7 mouse cellular contexts compared by ENCODE assay signal in genomic region chr12:29937308-29937707, GRCm38 (mm10). TPM values are rescaled to one million over a fixed set of nuclear protein-coding genes. Genes with fewer than 3 reads are reported as not detected.
A peak's percentile ranks its signal among the peaks of the same experiment; 100 is the strongest.
DNase-seq lines count a peak whose midpoint lies in the region; ATAC-seq and TF ChIP-seq lines count a peak whose summit lies in the region.

Gene Pxdn (plus strand): TSS chr12:29937608.

- no peak for ATAC-seq in forebrain, embryonic 13.5 days
- no peak for ATAC-seq in hindbrain, embryonic 16.5 days
- no peak for ATAC-seq in midbrain, embryonic 11.5 days (ENCODE audit: low FRiP score)

- H3K27ac ChIP-seq in spleen, adult 2 months (ENCODE audit: insufficient read depth, low read length), result no peak within 1 kb of the TSS
- peak within 1 kb of the TSS; percentile 93 for H3K27ac ChIP-seq in forebrain, embryonic 13.5 days
- H3K27ac ChIP-seq in hindbrain, embryonic 16.5 days (ENCODE audit: low read depth, low read length), result peak within 1 kb of the TSS; percentile 82
- peak within 1 kb of the TSS; percentile 70 for H3K27ac ChIP-seq in midbrain, embryonic 11.5 days (ENCODE audit: low read depth, low read length)

- DNase-seq in spleen, adult 2 months (ENCODE audit: low read depth in 1 of 2, low spot score in 2 of 2), result no peak
- DNase-seq in spleen, postnatal 10 days (ENCODE audit: low spot score in 2 of 2), result no peak
- DNase-seq in midbrain, embryonic 11.5 days (ENCODE audit: low spot score, missing footprints), result no peak
- DNase-seq in spleen, adult 12 weeks (ENCODE audit: low spot score), result no peak
- DNase-seq in cerebellum, adult 11 months, result no peak

- TF ChIP-seq POLR2A in spleen, adult 2 months (IDR thresholded peaks at IDR 0.05; ENCODE audit: low read depth, low read length), result no peak

- peak within 1 kb of the TSS; percentile 34; the same call in 1 of the 2 replicates for H3K4me3 ChIP-seq in spleen, adult 2 months (ENCODE audit: extremely low read depth, insufficient read depth, insufficient read length)
- H3K4me3 ChIP-seq in forebrain, embryonic 13.5 days, result peak within 1 kb of the TSS; percentile 78
- peak within 1 kb of the TSS; percentile 72 for H3K4me3 ChIP-seq in hindbrain, embryonic 16.5 days (ENCODE audit: low read length)
- H3K4me3 ChIP-seq in midbrain, embryonic 11.5 days (ENCODE audit: low read depth, low read length), result peak within 1 kb of the TSS; percentile 83

- WGBS in spleen, adult 2 months, result 44% methylated on average over 8 of the region's 8 CpGs
- 22% methylated on average over 8 of the region's 8 CpGs for WGBS in forebrain, embryonic 13.5 days
- 36% methylated on average over 8 of the region's 8 CpGs for WGBS in hindbrain, embryonic 16.5 days
- 32% methylated on average over 8 of the region's 8 CpGs for WGBS in midbrain, embryonic 11.5 days

- peak within 1 kb of the TSS; percentile 96 for H3K9ac ChIP-seq in forebrain, embryonic 13.5 days
- H3K9ac ChIP-seq in hindbrain, embryonic 16.5 days (ENCODE audit: low read depth, low read length), result peak within 1 kb of the TSS; percentile 85
- H3K9ac ChIP-seq in midbrain, embryonic 11.5 days (ENCODE audit: low read length), result peak within 1 kb of the TSS; percentile 97

- H3K9me3 ChIP-seq in forebrain, embryonic 13.5 days (replicated peaks), result 0 out of 2 replicates have a peak, but pooled peaks cover 4% of the 10 kb centered on the region
- H3K9me3 ChIP-seq in hindbrain, embryonic 16.5 days (ENCODE audit: control insufficient read depth, low read length), result no peaks in the 10 kb centered on the region
- H3K9me3 ChIP-seq in midbrain, embryonic 11.5 days (ENCODE audit: control insufficient read depth, low read length), result no peaks in the 10 kb centered on the region; the same call in 1 of the 2 replicates

- H3K36me3 ChIP-seq in spleen, adult 2 months (ENCODE audit: control insufficient read depth, insufficient read depth, low read length), result no peaks in the 10 kb centered on the region
- H3K36me3 ChIP-seq in forebrain, embryonic 13.5 days (ENCODE audit: poor library complexity, severe bottlenecking), result peaks cover 6% of the 10 kb centered on the region; the same call in 1 of the 2 replicates
- no peaks in the 10 kb centered on the region for H3K36me3 ChIP-seq in hindbrain, embryonic 16.5 days (ENCODE audit: control insufficient read depth, insufficient read depth, low read length)
- H3K36me3 ChIP-seq in midbrain, embryonic 11.5 days (ENCODE audit: control insufficient read depth, insufficient read depth, low read length), result peaks cover 3% of the 10 kb centered on the region; the same call in 1 of the 2 replicates

- H3K27me3 ChIP-seq in spleen, adult 2 months (ENCODE audit: control insufficient read depth, insufficient read depth, low read length), result no peaks in the 10 kb centered on the region
- 0 out of 2 replicates have a peak, but pooled peaks cover 4% of the 10 kb centered on the region for H3K27me3 ChIP-seq in forebrain, embryonic 13.5 days
- no peaks in the 10 kb centered on the region for H3K27me3 ChIP-seq in hindbrain, embryonic 16.5 days (replicated peaks; ENCODE audit: control insufficient read depth, insufficient read depth, low read length)
- no peaks in the 10 kb centered on the region for H3K27me3 ChIP-seq in midbrain, embryonic 11.5 days (ENCODE audit: control insufficient read depth, insufficient read depth, low read length)

- no peak for TF ChIP-seq CTCF in spleen, adult 2 months (IDR thresholded peaks at IDR 0.05; ENCODE audit: extremely low read depth, insufficient read depth, insufficient read length, insufficient replicate concordance)

- H3K4me2 ChIP-seq in forebrain, embryonic 13.5 days, result peak within 1 kb of the TSS; percentile 89
- peak within 1 kb of the TSS; percentile 60 for H3K4me2 ChIP-seq in hindbrain, embryonic 16.5 days (ENCODE audit: low read length)
- peak within 1 kb of the TSS; percentile 87 for H3K4me2 ChIP-seq in midbrain, embryonic 11.5 days

- no peaks in the 10 kb centered on the region; the same call in 1 of the 2 replicates for H3K4me1 ChIP-seq in spleen, adult 2 months (ENCODE audit: control insufficient read depth, insufficient read depth, insufficient read length)
- peaks cover 34% of the 10 kb centered on the region for H3K4me1 ChIP-seq in forebrain, embryonic 13.5 days
- H3K4me1 ChIP-seq in hindbrain, embryonic 16.5 days (ENCODE audit: control insufficient read depth, insufficient read depth, low read depth, low read length), result peaks cover 38% of the 10 kb centered on the region
- H3K4me1 ChIP-seq in midbrain, embryonic 11.5 days (ENCODE audit: control insufficient read depth, insufficient read depth, low read length), result peaks cover 25% of the 10 kb centered on the region

RNA-seq across cellular contexts. Expression of gene Pxdn, which starts in this region (rescaled TPM):
- polyA plus RNA-seq in spleen, adult 2 months (2012; rRNA removed), result 3.5 and 5.5 TPM in 2 replicates
- 30.6 and 37.8 TPM in 2 replicates for polyA plus RNA-seq in forebrain, embryonic 13.5 days (2015; fragmentation: Nextera tagmentation; extraction: Ambion mirVana)
- 35.4 and 57.3 TPM in 2 replicates for polyA plus RNA-seq in hindbrain, embryonic 16.5 days (2015; fragmentation: Nextera tagmentation; extraction: Ambion mirVana)
- 67.3 and 69.4 TPM in 2 replicates for polyA plus RNA-seq in midbrain, embryonic 11.5 days (2014; fragmentation: Nextera tagmentation; extraction: Ambion mirVana)
